Mouse (Mus musculus) liver, adult (tissue): Measurements from ENCODE around the gene Gm42791.

Experiments
- GATA4 ChIP-seq: IDR thresholded peaks from 2 replicates; pipeline ENCODE4 v1.6.1; 2014; ENCODE audit warnings: mild to moderate bottlenecking, low read length; ENCODE audit not compliant: insufficient replicate concordance

The Gm42791 gene

GRCm38 (mm10) chr5:148869583-148869982, 125.4 kb downstream of the Gm42791 start:
- TF ChIP-seq GATA4: no peak

- TF ChIP-seq GATA4: no peak
Observed at GRCm38 (mm10) chr5:148867766-148868165, 127.2 kb downstream of the Gm42791 start.

- TF ChIP-seq GATA4: no peak
Observed at GRCm38 (mm10) chr5:148867171-148867570, 127.8 kb downstream of the Gm42791 start.

GRCm38 (mm10) chr5:148866571-148866970, 128.4 kb downstream of the Gm42791 start:
- no peak for TF ChIP-seq GATA4

GRCm38 (mm10) chr5:148863409-148863808, 131.5 kb downstream of the Gm42791 start:
- TF ChIP-seq GATA4: no peak

GRCm38 (mm10) chr5:148862853-148863252, 132.1 kb downstream of the Gm42791 start:
- TF ChIP-seq GATA4: no peak

GRCm38 (mm10) chr5:148862136-148862535, 132.8 kb downstream of the Gm42791 start:
- TF ChIP-seq GATA4: no peak

GRCm38 (mm10) chr5:148857522-148857921, 137.4 kb downstream of the Gm42791 start:
- no peak for TF ChIP-seq GATA4

GRCm38 (mm10) chr5:148855047-148855446, 139.9 kb downstream of the Gm42791 start:
- TF ChIP-seq GATA4: no peak

- TF ChIP-seq GATA4: no peak
Observed at GRCm38 (mm10) chr5:148854166-148854565, 140.8 kb downstream of the Gm42791 start.

GRCm38 (mm10) chr5:148849516-148849915, 145.4 kb downstream of the Gm42791 start:
- no peak for TF ChIP-seq GATA4

- TF ChIP-seq GATA4: no peak
Observed at GRCm38 (mm10) chr5:148847032-148847431, 147.9 kb downstream of the Gm42791 start.
